Mouse (Mus musculus) right cerebral cortex, adult 2 months (tissue): ENCODE data around the gene Spin4.

Source experiments
- DNase-seq, 2 experiments: peaks; one replicate each; pipeline ENCODE4 v3.0.0; 2021 to 2022; ENCODE audit warnings: low spot score in 2 of 2

Gene Spin4

GRCm38 (mm10) chrX:95026361-95026892 lies at the start of gene Spin4:
Gene Spin4, minus strand, starts transcription at chrX:95026682.
- DNase-seq: peak; percentile 59 to 68

DNA sequence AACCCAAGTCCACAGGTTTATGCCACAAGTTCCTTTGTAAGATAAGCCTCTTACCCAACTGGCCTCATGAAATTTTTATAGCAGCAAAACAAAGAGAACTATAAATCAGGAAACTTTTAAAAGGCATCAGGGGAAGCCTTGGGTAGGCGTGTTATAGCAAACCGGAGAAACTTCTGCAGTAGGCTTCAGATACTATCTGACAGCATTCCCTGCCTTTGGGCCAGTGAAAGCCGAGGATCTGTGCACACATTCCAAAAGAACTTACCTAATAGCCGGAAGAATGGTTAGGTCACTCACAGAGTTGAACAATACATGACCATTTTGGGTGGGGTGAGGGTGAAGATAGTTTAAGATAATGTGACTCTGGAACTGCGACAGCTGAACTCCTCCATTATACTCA lies 1.4 kb upstream of the Spin4 start:
- no peak for DNase-seq

- DNase-seq: peak in 1 of 2 experiments; percentile 35
Measured at GRCm38 (mm10) chrX:95025779-95026360, 612 bp downstream of the Spin4 start.

GRCm38 (mm10) chrX:95012033-95012432 lies 14.4 kb downstream of the Spin4 start:
- DNase-seq: no peak

DNA sequence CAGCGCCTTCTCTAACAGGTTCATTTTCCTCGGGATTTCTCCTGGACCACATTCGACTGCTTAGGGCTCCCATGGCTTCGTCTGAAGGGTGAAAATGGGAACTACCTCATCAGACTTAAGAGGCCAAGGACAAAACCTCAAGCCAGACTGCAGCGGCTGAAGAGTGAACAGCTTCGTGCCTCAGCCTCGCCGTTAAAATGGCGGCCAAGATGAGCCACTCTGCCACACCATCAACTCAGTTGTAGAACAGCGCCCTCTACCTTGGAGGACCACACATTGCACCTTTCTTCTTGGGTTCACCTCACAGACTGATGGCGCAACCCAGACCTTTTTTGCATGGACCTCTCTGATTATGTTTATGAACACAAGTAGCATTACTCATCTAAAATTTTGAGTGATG lies 27.6 kb downstream of the Spin4 start:
- DNase-seq: no peak

GRCm38 (mm10) chrX:94994113-94994512 lies 32.4 kb downstream of the Spin4 start:
- no peak for DNase-seq

- no peak for DNase-seq
Measured at GRCm38 (mm10) chrX:94990903-94991302, 35.6 kb downstream of the Spin4 start.

DNA sequence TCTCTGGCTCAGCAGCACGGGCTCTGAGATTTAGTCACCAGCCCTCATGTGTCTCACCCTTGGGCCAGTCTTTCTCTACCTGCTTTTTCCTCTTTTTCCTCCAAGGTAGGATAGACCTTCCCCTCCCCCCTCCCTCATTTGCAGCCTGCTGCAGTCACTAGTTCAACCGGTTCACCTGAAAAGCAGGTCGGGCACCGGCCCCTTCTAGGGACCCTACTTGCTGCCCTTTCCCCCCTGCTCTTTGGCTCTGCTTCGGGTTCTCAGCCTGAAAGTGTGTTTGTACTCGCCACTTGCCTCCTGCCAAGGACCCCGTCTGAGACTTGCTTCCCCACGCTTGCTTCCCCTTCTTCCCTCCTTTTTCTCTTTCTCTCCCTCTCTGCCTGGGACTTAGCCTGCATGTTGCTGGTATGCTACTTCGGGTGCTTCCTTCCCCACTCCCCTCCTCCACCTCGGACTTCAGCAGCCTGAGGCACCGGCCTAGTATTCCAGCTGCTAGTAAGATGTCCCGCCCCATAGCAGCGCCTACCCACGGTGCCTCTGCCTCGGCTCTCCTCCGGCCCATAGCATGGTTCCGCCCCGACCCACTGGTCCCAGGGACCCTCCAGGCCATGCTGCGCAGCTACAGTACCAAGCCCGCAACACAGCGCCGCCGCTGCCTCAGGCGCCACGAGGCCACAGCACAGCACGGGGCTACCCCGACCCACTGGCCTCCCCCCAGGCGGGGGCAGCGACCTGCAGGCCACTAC lies 36.2 kb downstream of the Spin4 start:
- peak in 1 of 2 experiments; percentile 15 for DNase-seq
